Mouse (Mus musculus): ENCODE measurements around the gene Vamp8.

Vamp8 gene

GRCm38 (mm10) chr6:72389941-72390771, at the start of gene Vamp8:
Gene Vamp8, minus strand, starts transcription at chr6:72390703.
- peak; percentile 61 to 66 for DNase-seq

GRCm38 (mm10) chr6:72439355-72440185, 49.1 kb upstream of the Vamp8 start, which contains the start of gene Mat2a:
Gene Mat2a, minus strand, starts transcription at chr6:72439558.
- DNase-seq, result peak; percentile 98 to 99

DNA sequence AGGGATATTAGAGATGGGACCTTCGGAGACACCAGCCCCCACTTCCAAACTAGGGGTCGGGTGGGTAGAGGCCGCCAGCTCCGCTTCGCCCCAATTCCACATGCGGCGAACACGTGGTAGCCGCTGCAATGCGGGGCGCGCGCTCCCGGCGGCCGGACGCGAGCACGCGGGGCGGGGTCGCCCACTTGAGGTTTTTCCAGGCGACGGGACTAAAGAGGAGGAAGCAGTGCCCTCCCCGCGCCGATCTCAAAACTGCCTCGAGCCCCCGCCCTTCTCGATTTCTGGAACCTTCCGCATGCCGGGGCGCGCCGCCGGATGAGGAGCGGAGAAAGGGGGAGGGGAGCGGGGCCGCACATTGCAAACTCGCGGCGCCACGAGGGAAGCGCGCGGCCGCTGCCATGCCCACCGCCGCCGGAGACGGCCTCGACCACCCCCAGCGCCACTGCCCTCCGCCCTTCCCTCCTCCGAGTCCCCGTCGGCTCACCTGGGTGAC, 48.4 kb upstream of the Vamp8 start:
- peak; percentile 96 for DNase-seq

GRCm38 (mm10) chr6:72438226-72438625, 47.7 kb upstream of the Vamp8 start:
- DNase-seq, result no peak

DNA sequence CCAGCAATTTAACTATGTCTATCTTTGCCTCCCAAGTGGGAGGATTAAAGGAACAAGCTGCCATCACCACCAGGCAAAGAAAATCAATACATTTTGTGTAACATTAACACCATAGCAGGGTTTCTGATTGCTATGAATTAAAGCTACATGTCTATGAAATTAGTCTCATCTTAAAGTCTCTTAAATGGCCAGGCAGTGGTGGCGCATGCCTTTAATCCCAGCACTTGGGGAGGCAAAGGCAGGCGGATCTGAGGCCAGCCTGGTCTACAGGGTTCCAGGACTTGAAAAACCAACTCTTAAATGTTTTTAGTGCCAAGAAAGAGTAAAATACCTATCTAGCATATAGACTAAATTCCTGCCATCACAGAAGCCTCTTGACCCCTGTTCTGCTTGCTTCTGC, 41.6 kb upstream of the Vamp8 start:
- no peak for DNase-seq

GRCm38 (mm10) chr6:72430989-72431921, 40.8 kb upstream of the Vamp8 start:
- DNase-seq, result no peak

GRCm38 (mm10) chr6:72429061-72429842, 38.7 kb upstream of the Vamp8 start:
- DNase-seq, result no peak

DNA sequence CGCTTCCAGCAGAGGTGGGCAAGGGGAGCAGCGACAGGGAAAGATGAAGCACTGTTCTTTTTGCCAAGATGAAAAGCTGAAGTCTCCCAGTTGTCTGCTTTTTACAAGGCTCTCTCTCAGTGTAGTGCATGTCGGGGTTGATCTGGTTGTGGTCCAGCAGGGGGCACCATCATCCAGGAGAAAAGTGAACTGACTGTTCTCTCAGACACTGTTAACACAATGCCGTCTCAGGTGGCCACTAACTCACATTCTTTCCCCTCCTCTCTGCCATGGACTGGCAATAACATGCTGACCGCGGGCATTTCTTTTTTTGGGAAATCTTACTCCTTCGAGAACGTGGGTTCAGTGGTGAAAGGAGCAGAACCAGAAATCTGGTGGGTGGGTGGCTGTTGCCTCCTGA, 37.5 kb upstream of the Vamp8 start:
- peak; percentile 89 to 92 for DNase-seq

DNA sequence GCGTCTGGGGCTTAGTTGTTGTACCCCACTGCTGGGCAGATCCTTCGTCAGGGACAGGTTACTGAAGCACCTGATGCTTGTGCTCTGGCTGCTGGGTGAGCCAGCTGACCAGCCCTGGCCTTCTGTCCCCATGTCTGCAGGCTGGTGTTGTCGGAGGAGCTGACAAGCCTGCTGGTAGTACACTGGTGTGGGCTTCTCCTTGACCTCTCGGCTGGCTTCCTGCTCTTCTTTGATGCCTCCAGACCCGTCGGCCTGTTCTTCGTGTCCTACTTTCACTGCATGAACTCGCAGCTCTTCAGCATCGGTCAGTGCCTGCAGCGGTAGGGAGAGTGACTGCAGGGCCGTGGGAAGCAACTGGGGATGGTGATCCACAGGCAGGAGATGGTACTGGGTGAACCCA, 35.1 kb upstream of the Vamp8 start:
- no peak for DNase-seq

- no peak for DNase-seq
These were observed 30.4 kb upstream of the Vamp8 start for GRCm38 (mm10) chr6:72420901-72421300.

DNA sequence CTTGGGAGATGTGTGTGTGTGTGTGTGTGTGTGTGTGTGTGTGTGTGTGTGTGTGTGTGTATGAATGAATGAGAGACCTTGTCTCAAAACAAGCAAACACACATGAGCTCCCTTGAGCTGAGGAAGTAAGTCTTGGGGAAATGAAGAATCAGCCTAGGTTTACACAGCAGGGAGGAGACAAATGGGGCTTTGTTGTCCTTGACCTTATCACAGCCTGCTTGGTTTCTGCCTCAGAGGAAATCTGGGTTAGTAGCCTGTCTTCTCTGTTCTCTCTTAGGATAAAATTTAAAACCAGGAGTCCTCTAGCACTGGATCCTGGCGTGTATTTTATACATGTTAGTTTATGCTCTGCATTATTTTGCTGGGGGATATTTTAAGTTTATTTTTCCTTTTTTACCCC, 29.3 kb upstream of the Vamp8 start:
- DNase-seq, result no peak

DNA sequence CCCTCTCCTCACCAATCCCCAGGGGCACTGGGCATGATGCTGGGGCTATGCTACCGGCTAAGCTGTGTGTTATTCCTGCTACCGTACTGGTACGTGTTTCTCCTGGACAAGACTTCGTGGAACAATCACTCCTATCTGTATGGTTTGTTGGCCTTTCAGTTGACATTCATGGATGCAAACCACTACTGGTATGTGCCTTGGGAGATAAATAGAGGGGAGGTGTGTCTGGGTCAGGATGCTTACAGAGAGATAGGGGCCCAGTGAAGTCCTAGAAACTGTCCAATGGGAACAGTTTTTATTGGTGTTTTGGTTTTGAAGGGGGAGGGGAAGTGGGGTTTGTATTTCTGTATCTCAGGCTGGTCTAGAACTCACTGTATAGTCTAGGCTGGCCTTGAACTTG, 27.8 kb upstream of the Vamp8 start:
- DNase-seq, result no peak

GRCm38 (mm10) chr6:72415964-72416772, 25.7 kb upstream of the Vamp8 start:
- no peak for DNase-seq

DNA sequence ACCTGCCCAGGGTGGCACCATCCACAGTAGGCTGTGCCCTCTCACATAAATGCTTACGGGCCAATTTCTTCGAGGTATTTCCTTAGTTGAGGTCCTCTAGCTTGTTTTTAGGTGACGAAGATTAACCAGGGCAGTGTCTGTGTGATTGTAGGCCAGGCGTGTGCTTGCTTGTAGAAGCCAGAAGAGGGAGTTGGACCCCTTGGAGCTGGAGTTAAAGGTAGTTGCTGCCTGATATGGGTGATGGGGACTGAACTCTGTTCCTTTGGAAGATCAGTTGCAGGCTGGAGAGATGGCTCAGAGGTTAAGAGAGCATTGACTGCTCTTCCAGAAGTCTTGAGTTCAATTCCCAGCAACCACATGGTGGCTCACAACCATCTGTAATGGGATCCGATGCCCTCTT, 24.7 kb upstream of the Vamp8 start:
- no peak for DNase-seq

DNA sequence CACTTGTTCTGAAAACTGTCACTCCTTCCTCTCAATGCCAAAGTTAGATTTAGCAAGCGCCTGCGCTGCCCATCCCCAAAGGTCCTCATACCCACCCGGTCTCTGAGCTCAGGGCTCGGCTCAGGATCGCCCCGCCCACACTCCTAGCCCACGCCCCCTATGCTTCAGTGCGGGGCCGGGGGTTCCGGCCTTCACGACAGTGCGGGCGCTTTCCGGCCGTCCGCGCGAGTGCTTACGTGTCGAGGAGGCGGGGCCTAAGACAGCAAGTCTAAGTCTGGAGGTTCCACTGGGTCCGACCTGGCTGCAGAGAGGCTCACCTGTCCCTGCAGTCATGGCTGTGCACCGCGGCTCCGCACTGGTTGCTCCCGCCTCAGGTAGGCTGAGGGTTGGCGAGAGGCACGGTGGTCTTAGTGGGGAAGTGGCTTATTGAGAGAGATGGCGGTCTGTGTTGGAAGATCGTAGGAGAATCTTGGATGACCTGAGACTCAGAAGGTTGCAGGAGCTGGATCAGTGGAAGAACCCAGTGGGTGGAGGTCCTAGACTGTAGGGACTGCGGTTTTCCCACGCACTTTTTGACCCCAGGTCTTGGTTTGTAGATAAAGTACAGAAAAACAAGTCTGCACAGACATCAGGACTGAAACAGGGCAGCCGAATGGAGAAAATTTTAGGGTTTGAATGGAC, 23.7 kb upstream of the Vamp8 start, which contains the start of gene Ggcx:
Gene Ggcx (plus strand): TSS at position 233 of the 681 bp plus-strand sequence.
- DNase-seq, result peak; percentile 96 to 98

DNA sequence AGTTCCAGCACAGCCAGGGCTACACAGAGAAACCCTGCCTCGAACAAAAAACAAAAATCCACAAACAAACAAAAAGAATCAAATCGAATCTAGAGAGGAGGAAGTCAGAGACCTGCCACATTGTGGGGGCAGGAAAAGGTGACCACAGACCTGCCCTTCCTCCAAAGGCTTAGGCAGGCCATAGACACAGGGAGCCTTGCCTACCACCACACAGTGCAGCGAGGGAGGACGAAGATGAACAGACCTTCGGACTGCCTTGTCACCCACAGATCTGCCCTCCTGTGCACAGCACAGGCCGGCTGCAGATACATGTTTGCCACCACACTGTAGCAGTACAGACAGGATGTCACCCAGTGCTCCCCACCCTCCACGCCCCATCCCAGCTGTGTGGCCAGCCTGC, 20.0 kb upstream of the Vamp8 start:
- no peak for DNase-seq

GRCm38 (mm10) chr6:72410003-72410402, 19.5 kb upstream of the Vamp8 start:
- DNase-seq, result no peak

- peak; percentile 87 to 90 for DNase-seq
These were observed 19.1 kb upstream of the Vamp8 start for GRCm38 (mm10) chr6:72409567-72409966.

- peak; percentile 91 to 92 for DNase-seq
These were observed 16.6 kb upstream of the Vamp8 start for GRCm38 (mm10) chr6:72407119-72407518.

GRCm38 (mm10) chr6:72405356-72405755, 14.9 kb upstream of the Vamp8 start:
- DNase-seq, result no peak
